Mouse (Mus musculus) CH12.LX (cell line): ENCODE results near the gene Sppl2b.

Experiments used
- CHD2 ChIP-seq: IDR thresholded peaks from 2 replicates; pipeline ENCODE4 v1.6.1; 2011; ENCODE audit warnings: low read length, improper control_type of control experiment
- CTCF ChIP-seq, 2 experiments: IDR thresholded peaks in 1 of 2; conservative IDR thresholded peaks in 1 of 2; 2 replicates each; pipeline ENCODE4 v1.5.1; 2011 to 2012; ENCODE audit warnings: low read depth in 2 of 2, low read length in 2 of 2, improper control_type of control experiment in 1 of 2, inconsistent platforms in 1 of 2, mild to moderate bottlenecking in 1 of 2, moderate library complexity in 1 of 2
- HCFC1 ChIP-seq: IDR thresholded peaks from 2 replicates; pipeline ENCODE4 v1.6.1; 2012; ENCODE audit warnings: low read depth, mild to moderate bottlenecking, inconsistent platforms, low read length, improper control_type of control experiment
- MAFK ChIP-seq: IDR thresholded peaks from 2 replicates; pipeline ENCODE4 v1.6.1; 2011; ENCODE audit warnings: low read length, improper control_type of control experiment; ENCODE audit not compliant: insufficient replicate concordance
- POLR2AphosphoS2 ChIP-seq: IDR thresholded peaks from 2 replicates; pipeline ENCODE4 v1.6.1; 2011; ENCODE audit warnings: low read depth, low read length, improper control_type of control experiment
- TCF12 ChIP-seq: IDR thresholded peaks from 2 replicates; pipeline ENCODE4 v1.6.1; 2014; ENCODE audit warnings: low read depth, mild to moderate bottlenecking, inconsistent platforms, low read length, improper control_type of control experiment
- USF2 ChIP-seq: conservative IDR thresholded peaks from 2 replicates; pipeline ENCODE4 v1.6.1; 2011; ENCODE audit warnings: low read depth, low read length, improper control_type of control experiment
- ZC3H11A ChIP-seq: IDR thresholded peaks from 2 replicates; pipeline ENCODE4 v1.6.1; 2012; ENCODE audit warnings: low read depth, mild to moderate bottlenecking, inconsistent platforms, low read length, improper control_type of control experiment
- ZNF384 ChIP-seq: IDR thresholded peaks from 2 replicates; pipeline ENCODE4 v1.6.1; 2012; ENCODE audit warnings: low read depth, low read length, improper control_type of control experiment, inconsistent platforms

DNA sequence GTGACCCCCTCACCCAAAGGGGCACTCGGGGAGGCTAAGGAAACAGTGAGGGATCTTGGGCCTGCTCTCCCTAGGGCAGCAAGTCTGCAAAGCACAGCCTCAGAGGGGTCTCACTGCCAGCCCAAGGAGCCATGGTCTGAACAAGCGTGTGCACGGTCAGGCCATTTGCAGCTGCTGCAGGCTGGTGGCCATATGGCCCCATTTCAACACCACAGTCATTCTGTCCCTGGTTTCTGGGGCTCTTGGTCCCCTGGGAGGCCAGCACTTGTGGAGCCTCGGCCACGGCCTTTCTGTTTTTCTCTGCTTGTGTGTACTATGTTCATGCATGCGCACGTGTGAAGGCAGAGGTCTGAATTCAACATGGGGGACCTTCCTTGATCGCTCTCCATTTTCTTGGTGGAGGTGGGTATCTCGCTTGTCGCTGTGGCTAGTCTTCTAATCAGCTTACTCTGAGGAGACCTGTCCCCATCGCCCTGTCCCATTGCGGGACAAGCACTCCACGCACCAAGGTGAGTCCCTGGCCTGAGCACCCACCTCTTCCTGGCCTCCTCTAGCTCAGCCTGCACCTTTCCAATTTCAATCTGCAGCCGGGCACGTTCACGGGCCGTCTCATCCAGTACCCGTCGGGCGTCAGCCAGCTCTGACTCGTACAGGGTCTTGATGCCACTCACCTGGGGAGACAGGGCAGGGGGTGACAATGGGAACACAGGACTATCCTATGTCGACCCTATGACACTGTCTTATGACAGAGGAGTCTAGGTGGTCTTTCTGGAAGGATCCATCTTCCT, 54.5 kb downstream of the Sppl2b start:
- TF ChIP-seq CTCF (conservative IDR thresholded peaks at IDR 0.05 in 1 of 2, IDR thresholded peaks at IDR 0.05 in 1 of 2; ENCODE audit: low read depth in 2 of 2, low read length in 2 of 2) (no peak), TCF12 (no peak), ZC3H11A (no peak), CHD2 (no peak), POLR2AphosphoS2 (no peak), ZNF384 (no peak), USF2 (no peak), MAFK (no peak), HCFC1 (no peak)
